Mouse (Mus musculus) T-helper 1 cell (primary cell): ENCODE data around the gene Tmem204.
"Not testable (repeated sequence)": the region's sequence is repeated elsewhere in the genome, so short reads cannot be mapped to it uniquely, and the experiment has no call there.

Experiments used
- in situ Hi-C: fragments of 300-600 bp; cut with MboI, MseI; formaldehyde crosslinking; loops from one replicate; pipeline ENCODE4 v1.15.1; 2025; ENCODE audit warnings: high pct_unique_total_duplicates

Tmem204 gene

DNA sequence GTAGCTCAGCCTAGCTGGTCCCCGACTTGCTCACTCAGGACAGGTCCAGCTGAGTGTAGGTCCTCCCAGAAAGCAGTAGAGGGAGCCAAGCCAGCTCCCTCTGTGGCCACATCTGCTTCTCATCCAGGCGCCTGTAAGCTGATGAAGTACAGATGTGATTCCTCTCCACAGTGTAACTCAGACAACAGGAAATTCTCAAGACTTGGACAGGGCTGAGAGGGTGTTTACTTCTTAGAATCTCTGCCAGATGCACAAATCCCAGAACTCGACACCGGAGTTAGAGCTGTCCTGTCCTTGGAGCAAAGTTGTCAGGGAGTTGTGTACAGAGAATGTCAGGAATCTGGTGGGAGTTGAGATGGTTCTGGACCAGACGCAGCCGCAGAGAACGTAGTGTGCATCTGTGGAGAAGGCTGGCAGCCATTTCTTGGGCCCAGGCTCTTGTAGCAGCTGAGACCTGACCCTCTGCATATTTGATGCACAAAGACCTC lies at the start of gene Tmem204:
TSS of gene Tmem204 (minus strand) at position 148 of the 488 bp plus-strand sequence.
- in situ Hi-C loops, result no loop called here

DNA sequence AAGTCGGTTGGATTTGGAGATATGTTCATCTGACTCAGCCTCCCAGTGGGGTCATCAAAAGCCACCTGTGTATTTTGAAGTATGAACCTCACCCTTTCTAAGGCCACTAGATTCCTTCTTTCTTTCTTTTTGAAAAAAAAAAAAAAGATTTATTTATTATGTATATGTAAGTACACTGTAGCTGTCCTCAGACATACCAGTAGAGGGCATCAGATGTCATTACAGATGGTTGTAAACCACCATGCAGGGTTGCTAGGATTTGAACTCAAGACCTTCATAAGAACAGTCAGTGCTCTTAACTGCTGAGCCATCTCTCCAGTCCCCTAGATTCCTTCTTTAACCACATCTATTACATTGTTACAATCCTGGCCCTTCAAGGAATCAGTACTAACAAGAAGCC lies 46.7 kb upstream of the Tmem204 start:
- in situ Hi-C loops, result no loop called here

DNA sequence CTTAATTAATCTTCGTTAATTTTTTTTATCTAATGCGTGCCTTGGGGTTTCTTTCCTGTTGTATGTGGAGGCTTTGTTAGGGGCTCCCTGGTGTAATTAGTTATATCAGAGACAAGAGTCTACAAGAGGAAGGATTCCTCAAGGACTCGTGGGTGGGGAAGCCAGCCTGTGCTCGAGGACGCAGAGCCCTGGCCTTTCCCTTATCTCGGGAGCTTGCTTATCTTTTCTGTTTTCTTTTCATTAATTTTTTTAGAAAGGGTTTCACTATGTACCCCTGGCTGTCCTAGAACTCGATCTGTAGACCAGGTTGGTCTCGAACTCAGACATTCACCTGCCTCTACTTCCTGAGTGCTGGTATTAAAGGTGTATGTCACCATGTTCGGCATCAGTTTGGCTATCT lies 44.3 kb upstream of the Tmem204 start:
- in situ Hi-C loops, result no loop called here

DNA sequence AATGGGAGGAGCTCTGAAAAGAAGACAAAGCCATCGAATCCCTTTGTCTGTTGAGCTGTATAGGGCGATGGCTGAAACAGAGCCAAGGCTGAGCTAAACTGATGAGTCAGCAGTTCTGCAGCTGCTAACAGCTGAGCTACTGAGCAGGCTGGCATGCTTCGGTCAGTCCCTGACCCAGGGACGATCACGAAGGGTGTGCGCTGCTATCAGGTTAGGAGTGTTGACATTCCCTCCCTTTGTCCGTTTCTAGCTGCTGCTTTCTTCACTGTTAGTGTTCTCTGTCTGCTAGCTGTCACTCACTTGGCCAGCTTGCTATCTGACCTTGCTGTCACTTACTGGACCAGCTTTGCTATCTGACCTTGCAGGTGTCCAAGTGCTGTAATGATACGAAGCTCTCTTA lies 43.7 kb upstream of the Tmem204 start:
- in situ Hi-C loops, result no loop called here

DNA sequence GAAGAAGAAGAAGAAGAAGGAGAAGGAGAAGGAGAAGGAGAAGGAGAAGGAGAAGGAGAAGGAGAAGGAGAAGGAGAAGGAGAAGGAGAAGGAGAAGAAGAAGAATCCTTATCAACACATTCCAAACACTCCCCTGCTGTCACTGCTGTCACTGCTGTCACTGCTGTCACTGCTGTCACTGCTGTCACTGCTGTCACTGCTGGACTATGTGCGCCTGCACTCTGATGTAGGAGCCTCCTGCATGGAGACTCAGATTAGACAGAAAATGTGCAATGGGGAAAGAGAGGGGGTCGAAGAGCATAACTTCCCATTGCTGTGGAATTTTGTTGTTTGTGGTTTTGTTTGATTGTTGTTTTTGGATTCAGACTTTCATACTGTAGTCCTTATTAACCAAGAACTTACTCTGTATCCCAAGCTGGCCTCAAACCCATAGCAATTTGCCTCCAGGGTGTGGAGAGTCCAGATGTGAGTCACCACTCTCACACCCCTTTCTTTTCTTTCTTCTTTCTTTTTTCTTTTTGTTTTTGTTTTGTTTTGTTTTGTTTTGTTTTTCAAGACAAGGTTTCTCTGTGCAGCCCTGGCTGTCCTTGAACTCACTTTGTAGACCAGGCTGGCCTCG lies 42.2 kb upstream of the Tmem204 start:
- in situ Hi-C loops, result not testable (repeated sequence)

DNA sequence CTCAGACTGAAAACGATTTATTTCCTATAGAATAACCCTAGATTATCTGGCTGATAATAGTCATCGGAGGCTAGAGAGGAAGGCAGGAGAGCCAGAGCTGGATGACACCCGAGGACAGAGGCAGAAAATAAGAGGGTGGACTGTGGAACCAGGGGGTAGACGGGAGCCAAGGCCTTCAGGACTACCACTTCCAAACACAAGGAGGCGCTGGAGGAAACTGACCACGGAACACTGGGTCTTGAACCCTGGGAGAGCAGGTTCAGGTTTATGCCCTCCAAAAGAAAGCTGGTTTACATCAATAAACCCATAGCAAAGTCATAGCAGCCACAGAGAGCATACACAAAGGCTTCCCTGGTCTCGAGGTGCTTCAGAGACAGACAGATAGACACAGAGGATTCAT lies 40.6 kb upstream of the Tmem204 start:
- in situ Hi-C loops, result no loop called here

DNA sequence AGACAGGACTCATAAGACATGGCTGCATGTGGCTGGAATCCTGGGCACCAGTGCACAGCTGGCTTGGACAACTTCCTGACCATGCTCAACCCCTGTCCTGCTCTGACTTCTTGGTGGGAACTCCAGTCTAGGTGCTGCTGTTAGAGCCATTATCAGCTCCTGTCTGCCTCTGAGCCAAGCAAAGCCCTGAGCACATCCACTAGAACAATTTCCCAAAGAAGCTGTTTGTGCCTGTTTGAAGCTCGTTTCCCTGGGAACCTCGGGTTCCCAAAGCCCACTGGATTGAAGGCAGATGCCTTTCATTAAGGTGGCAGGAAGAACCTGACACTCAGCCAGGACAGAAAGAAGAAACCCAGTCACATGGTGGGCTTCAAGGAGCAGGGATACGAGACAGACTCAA lies 37.0 kb upstream of the Tmem204 start, which contains the start of gene Ptx4:
TSS of gene Ptx4 (plus strand) at position 355 of the 400 bp plus-strand sequence.
- in situ Hi-C loops, result no loop called here

DNA sequence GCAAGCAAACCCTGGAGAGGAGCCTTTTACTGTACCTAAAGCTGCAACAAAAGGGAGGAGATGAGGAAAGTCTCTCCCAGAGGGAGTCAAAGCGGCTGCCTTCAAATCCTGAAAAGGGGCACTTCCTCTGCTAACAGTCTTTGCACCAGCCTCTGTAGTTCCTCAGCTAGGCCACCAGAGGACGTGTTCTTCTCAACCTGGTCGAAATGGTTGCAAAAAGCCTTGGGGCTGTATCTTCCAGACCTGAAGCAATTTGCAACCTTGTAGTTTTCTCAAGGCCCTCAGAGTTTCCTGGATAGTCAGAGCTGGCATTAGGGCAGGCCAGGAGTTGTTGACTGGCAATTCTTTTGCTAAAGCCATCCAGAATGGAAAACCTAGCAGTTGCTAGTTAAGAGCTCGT lies 33.9 kb upstream of the Tmem204 start:
- in situ Hi-C loops, result no loop called here

DNA sequence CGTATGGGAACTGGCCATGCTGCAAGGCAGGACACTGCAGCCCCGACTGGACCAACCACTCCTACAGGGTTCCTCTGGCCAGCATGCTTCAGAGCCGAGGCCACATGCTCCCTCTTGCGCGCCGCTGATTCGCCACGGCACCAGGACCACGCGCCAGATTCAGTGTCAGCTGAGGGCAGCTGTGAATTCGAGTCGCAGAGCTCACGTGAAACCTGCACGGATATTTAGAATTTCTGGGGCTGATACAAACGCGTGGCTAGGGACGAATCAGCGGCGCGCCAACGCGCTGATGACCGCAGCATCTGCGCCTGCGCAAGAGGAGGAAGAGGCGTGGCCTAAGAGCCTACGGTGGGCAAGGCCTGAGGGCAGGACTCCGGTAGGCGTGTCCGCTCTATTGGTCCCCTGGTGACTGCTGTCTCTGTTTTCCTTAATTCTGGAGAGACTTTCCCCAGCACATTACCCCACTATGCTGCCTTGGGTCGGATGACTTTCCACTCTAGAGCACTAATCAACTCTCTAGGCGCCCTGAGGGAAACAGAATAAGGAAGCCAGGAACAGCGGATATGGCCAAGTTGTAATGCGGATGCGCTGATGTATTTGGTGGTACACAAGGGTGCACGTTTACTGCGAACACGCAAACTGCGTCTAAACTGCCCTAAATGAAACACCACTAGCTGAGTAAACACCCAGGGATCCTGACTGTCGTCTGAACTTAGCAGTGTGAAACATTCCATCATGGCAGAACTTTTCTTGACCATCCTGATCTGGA lies 32.5 kb upstream of the Tmem204 start, which contains the start of gene Telo2:
TSS of gene Telo2 (minus strand) at position 304 of the 769 bp plus-strand sequence.
- in situ Hi-C loops, result no loop called here

DNA sequence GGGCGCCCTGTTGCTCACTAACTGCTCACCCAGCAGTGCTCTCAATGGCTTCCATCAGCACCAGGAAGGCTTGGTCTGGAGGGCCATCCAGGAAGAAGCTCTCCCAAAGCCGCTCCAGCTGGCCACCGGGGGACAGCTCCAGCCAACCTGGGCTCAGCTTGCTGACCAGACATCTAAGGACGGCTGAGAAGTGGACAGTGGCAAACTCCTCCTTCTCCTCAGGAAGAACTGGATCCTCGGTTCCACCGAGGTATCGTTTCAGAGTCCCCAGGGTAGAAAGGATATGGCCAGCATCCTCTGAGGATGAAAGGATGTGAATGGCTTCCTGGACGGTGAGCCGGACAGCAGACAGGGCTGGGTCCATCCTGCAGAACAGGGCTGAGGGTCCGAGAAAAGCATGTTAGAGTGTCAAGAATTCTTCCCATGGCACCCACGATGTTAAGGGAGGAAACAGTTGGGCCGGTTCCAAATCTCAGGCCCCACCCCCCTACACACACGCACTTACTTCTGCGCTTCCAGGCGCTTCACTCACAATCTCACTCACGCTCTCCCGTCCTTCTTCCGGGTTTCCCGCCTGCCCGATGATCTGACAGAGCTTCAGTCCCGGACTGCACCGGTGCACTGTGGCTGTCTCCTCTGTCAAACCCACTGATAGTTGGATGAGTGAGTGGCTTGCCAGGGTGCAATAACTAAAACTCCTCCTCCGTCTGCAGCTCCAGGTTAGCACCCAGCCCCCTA lies 31.7 kb upstream of the Tmem204 start:
- in situ Hi-C loops, result loop anchor here (5.0 kb wide), 1 partner anchor 157 kb away; the partner anchor contains the start of gene Ube2i

DNA sequence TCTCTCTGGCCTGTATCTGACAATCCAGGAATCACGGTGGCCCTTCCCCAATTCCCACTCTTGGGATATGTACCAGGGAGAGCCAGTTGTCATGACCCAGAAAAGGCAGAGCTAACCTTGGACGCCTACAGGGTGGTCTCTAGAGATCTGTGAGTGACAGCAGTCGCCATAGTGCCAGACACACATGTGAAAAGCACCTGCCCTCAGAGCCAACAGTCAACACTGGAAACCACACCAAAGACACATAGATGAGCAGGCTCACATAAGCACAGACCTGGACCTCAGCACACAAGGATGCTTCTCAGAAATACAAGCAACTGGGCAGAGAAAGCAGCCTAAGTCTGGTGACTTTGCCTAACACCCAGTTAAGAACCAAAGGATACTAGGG lies 29.0 kb upstream of the Tmem204 start:
- in situ Hi-C loops, result loop anchor here (5.0 kb wide), 1 partner anchor 160 kb away; the partner anchor contains the start of gene Ube2i

DNA sequence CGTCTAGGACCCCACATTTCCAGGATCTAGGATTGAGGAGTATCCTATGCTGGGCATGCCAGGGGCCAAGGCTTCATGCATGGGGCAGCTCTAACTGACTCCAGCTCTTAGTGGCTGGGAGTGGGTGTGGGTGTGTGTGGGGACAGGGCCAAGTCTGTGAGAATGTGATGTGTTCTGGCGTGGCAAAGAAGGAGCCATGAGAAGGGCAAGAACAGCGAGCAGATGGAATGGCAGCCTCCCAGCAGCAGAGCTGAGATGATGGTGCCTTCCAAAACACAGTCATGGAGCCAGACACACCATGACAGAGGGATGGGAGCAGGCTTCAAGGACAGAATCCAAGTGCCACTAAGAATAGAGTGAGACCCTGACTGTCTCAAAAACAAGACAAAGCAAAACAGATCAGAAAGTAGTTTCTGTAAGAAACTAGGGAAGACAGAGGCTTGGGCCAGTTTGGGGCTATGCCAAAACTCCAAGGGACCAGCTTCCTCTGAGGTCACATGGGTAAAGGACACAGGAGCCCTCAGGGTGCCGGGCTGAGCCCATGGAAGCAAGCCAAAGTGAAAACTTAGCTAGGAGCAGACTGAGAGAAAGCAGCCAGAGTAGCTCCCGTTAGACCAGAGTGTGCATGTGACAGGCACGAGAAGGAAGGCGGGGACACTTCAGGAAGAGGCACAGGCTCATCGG lies 28.5 kb upstream of the Tmem204 start:
- in situ Hi-C loops, result loop anchor here (5.0 kb wide), 1 partner anchor 160 kb away; the partner anchor contains the start of gene Ube2i

DNA sequence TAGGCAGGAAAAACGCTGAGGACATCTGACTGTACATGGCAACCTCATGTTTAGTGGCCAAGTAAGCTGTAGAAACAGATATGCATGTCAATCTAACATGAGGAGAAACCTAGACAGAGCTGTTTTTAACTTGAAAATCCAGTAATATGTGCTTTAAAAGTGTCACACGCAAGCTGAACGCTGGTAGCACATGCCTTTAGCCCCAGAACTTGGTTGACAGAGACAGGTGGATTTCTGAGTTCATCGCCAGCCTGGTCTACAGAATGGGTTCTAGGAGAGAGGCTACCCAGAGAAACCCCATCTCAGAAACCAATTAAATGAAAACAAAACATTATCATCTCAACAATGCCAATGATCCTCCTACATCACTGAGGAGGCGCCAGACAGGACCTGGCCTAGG lies 27.8 kb upstream of the Tmem204 start:
- in situ Hi-C loops, result loop anchor here (5.0 kb wide), 1 partner anchor 161 kb away; the partner anchor contains the start of gene Ube2i

DNA sequence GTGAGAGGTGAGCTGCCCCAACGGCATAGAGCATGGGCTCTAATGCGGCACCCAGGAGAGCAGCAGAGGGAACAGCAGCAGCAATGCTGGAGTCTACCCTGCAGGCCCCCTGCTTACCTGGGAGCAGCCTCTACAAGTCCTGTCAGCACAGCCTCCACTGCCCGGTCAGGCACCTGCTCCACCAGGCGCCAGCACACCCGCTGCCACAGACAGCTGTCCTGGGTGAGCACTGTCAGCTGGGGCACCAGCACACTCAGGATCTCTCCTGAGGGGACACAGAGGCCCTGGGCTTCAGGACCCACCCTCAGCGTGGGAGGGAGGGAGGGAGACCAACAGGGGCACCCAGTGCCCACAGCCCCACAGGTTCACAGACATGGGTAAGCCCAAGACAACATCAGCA lies 27.2 kb upstream of the Tmem204 start:
- in situ Hi-C loops, result loop anchor here (5.0 kb wide), 1 partner anchor 162 kb away; the partner anchor contains the start of gene Ube2i

DNA sequence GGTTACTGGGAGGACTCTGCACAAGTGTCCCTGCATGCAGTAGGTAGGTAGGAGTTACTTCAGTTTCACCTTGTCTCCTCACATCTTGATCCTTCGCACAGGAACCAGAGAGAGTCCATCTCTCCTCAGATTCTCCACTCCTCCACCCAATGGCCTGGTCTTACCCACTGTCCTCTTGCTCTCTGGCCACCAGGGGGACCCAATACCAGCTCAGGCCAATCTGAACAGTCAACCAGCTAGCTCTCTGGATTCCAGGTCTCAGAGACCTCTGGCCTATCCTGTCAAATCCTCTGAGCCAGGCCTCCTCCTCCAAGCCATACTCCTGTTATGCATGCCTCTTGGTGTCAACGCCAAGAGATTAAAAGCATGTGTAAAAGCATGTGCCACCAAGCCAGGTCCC lies 26.2 kb upstream of the Tmem204 start:
- in situ Hi-C loops, result no loop called here

DNA sequence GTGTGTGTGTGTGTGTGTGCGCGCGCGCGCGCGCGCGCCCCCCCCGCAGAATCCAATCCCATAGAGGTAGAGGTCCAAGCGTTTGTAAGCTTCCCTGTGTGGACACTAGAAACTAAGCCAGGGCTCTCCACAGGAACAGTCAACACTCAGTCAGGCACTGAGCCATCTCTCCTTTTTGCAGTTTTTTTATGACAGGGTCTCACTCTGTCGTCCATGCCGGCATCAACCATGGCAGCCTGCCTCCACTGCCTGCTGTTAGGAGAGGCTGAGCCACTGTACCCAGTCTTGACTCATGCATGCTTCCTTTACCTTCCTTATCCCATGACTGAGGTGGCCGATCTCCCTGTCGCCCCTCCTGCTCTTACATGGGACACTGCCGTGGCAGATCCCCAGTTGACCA lies 24.4 kb upstream of the Tmem204 start:
- in situ Hi-C loops, result no loop called here

DNA sequence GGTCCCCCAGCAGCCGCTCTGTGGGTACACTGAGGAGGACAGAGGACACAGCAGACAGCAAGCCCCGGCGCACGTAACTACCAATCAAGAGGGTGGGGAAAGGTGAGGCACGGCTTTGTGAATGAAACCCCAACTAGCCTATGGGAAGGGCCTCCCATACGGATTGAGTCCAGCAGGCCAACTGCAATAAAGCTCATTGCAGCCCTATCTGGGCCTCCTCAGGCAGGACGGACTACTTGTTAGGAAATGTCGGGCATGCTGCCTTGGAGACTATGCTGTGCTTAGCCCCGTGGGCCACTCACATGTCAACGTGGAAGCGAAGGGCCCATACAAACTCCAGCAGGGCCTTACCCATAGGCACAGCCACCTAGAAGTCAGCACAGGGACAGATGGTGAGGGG lies 17.9 kb upstream of the Tmem204 start:
- in situ Hi-C loops, result no loop called here

DNA sequence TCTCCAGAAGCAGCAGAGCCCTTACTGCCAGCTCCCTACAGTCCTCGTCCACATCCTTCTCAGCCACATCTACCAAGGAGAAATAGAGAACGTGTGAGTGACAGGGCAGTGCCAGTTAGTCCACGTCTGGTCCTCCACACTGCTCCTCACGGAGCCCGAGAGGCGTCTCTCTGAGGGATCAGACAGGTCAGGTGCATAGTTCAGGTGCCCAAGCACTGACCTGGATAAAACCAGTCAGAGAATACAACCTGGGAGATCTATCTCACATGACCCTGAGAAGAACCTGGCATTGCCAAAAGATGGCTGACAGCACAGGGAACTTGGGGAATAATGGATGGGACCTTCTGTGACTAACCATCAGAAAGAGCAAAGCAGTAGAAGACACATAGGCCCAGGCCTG lies 16.7 kb upstream of the Tmem204 start:
- in situ Hi-C loops, result no loop called here

DNA sequence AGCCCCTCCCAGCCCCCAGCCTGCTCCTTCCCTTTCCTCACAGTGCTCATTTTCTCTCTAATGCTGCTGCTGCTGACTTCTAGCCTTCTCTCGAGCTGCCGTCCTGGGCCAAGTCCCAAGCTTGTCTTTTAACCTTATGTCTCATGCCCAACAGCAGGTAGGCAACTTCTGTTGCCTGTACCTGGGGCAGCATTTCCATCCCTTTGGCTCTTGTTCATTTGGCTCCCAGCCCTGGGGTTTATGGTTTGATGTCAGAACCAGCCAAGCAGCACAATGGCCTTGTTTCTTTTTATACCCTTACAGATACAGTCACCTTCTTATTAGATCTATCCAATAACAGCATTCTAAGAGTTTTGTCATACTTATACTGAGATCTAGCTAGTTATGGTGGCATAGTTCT lies 12.8 kb upstream of the Tmem204 start:
- in situ Hi-C loops, result no loop called here

DNA sequence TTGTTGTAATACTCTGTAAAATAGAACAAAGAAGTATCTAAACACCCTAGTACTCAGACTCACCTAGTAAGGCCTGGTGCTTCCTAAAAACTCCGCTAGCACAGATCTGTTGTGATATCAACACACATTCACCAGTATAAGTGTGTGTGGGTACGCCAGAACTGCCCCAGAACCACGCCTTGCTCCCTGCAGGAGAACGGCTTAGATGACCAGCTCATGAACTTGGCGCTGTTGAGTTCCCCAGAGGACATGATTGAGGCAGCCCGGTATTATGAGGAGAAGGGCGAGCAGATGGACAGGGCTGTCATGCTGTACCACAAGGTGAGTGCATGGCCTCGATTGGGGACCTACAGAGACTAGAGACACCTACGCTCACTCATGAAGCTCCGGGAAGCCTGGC lies 7.1 kb upstream of the Tmem204 start:
- in situ Hi-C loops, result no loop called here

DNA sequence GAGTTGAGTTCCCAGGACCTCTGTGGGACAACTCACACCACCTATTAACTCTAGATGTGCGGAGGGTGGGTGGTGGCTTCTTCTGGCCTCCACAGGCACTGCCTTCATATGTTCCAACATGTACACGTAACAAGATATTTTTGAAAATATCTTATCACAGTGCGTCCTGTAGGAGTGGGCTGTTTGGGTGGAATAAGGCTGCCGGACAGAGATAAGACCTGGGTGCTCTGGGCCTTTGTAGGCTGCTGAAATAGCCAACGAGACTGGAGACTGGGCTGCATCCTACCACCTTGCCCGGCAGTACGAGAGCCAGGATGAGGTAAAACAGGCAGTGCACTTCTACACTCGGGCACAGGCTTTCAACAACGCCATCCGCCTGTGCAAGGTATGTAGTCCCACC lies 5.8 kb upstream of the Tmem204 start:
- in situ Hi-C loops, result no loop called here
